Mouse (Mus musculus): Measurements from ENCODE around the gene Tmc6.

- TF ChIP-seq HCFC1 (IDR thresholded peaks at IDR 0.05; ENCODE audit: borderline replicate concordance, insufficient read depth, low read length) (no peak), ZNF384 (IDR thresholded peaks at IDR 0.05; ENCODE audit: low read depth, low read length) (no peak), MAFK (IDR thresholded peaks at IDR 0.05; ENCODE audit: insufficient read depth, low read depth, low read length) (no peak), CHD2 (IDR thresholded peaks at IDR 0.05; ENCODE audit: low read depth, low read length) (no peak)
These were observed 1.8 kb downstream of the Tmc6 start for GRCm38 (mm10) chr11:117780199-117780515.

Measured in ES-E14 (cell line).